Mouse (Mus musculus) inflammation-experienced regulatory T-cells, adult 6 months (primary cell): ENCODE measurements around the gene Prkcb. TPM values are rescaled to one million over a fixed set of nuclear protein-coding genes. Genes with fewer than 3 reads are reported as not detected.
"Not testable (repeated sequence)": the region's sequence is repeated elsewhere in the genome, so short reads cannot be mapped to it uniquely, and the experiment has no call there.

ENCODE experiments used
- ATAC-seq: one replicate; pipeline ENCODE4 v1.8.0; 2017
- polyA plus RNA-seq, 3 experiments: library from polyadenylated mRNA; unstranded; fragments of 100-300 nt; shearing (Covaris generic); gene quantifications; one replicate each; pipeline ENCODE4 v1.2.1; 2017

Prkcb gene
- 10 to 100 TPM; 45.1 to 89.5 (median 71.9) TPM for polyA plus RNA-seq

- peak; percentile 76 for ATAC-seq
Observed at GRCm38 (mm10) chr7:122288605-122289242, at the start of gene Prkcb. Gene Prkcb (plus strand): TSS chr7:122288751.

- no peak for ATAC-seq
Observed at GRCm38 (mm10) chr7:122238939-122239338, 49.6 kb upstream of the Prkcb start.

GRCm38 (mm10) chr7:122240413-122241119 lies 48.0 kb upstream of the Prkcb start:
- no peak for ATAC-seq

GRCm38 (mm10) chr7:122242260-122242659 lies 46.3 kb upstream of the Prkcb start:
- peak; percentile 80 for ATAC-seq

- not testable (repeated sequence) for ATAC-seq
Observed at GRCm38 (mm10) chr7:122242744-122243143, 45.8 kb upstream of the Prkcb start.

- ATAC-seq, result no peak
Observed at GRCm38 (mm10) chr7:122244166-122244565, 44.4 kb upstream of the Prkcb start.

GRCm38 (mm10) chr7:122244584-122244983 lies 44.0 kb upstream of the Prkcb start:
- ATAC-seq, result no peak

GRCm38 (mm10) chr7:122245976-122246375 lies 42.6 kb upstream of the Prkcb start:
- ATAC-seq, result no peak

GRCm38 (mm10) chr7:122247254-122247864 lies 41.2 kb upstream of the Prkcb start:
- no peak for ATAC-seq

GRCm38 (mm10) chr7:122249321-122249821 lies 39.2 kb upstream of the Prkcb start:
- no peak for ATAC-seq

- ATAC-seq, result peak; percentile 80
Observed at GRCm38 (mm10) chr7:122251197-122252011, 37.1 kb upstream of the Prkcb start.

- ATAC-seq, result no peak
Observed at GRCm38 (mm10) chr7:122256722-122257121, 31.8 kb upstream of the Prkcb start.

- no peak for ATAC-seq
Observed at GRCm38 (mm10) chr7:122258521-122258920, 30.0 kb upstream of the Prkcb start.

- no peak for ATAC-seq
Observed at GRCm38 (mm10) chr7:122260055-122260602, 28.4 kb upstream of the Prkcb start.

- no peak for ATAC-seq
Observed at GRCm38 (mm10) chr7:122268983-122269486, 19.5 kb upstream of the Prkcb start.

- no peak for ATAC-seq
Observed at GRCm38 (mm10) chr7:122272334-122272733, 16.2 kb upstream of the Prkcb start.

GRCm38 (mm10) chr7:122279580-122279979 lies 9.0 kb upstream of the Prkcb start:
- ATAC-seq, result no peak

GRCm38 (mm10) chr7:122280334-122280733 lies 8.2 kb upstream of the Prkcb start:
- ATAC-seq, result no peak

GRCm38 (mm10) chr7:122282584-122282983 lies 6.0 kb upstream of the Prkcb start:
- no peak for ATAC-seq

- peak; percentile 53 for ATAC-seq
Observed at GRCm38 (mm10) chr7:122287217-122287616, 1.3 kb upstream of the Prkcb start.

GRCm38 (mm10) chr7:122289243-122290111 lies 926 bp downstream of the Prkcb start:
- peak; percentile 61 for ATAC-seq
